Mouse (Mus musculus): ENCODE measurements around the gene Tbc1d13.

The Tbc1d13 gene

DNA sequence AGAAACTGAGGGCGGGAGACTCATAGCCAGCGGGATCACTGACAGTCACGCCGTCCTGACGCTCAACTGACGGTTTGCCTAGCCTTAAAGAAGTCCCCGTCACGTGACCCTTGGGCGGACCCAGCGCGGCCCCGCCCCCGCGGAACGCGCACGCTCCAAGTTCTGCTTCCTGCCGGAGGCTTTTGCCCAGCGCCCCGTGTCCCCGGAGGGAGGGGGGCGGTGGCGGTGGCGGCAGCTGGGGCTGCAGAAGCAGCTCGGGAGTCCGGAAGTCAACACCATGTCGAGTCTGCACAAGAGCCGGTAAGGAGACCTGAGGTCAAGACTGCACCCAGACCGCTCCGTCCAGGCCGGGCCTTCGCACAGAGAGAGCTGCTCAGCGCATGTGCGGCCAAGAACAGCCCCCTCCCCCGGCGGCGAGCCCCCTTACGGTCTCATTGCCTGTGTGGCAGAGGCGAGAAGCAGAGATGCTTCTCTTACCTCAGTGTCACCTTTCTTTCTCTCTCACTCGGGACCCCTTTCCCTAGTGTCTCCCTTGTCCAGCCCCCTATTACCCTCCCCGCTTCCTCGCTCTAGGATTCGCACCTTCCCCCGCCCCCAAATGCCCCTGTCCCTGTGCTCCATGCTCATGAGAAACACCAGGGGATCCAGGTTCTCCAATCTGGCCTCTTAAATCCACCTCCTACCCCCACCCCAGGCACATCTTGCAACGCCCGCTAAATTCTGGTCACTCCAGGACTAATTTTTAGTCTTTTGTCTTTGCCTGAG is at the start of gene Tbc1d13:
Gene Tbc1d13 (plus strand): TSS at position 134 of the 765 bp plus-strand sequence.
- in situ Hi-C loops (cut with MboI; ENCODE audit: unreplicated experiment in 2 of 2) = no loop called here

- in situ Hi-C loops (cut with MboI; ENCODE audit: unreplicated experiment in 2 of 2) = no loop called here
These were observed 49.4 kb upstream of the Tbc1d13 start for GRCm38 (mm10) chr2:30084113-30084512.

DNA sequence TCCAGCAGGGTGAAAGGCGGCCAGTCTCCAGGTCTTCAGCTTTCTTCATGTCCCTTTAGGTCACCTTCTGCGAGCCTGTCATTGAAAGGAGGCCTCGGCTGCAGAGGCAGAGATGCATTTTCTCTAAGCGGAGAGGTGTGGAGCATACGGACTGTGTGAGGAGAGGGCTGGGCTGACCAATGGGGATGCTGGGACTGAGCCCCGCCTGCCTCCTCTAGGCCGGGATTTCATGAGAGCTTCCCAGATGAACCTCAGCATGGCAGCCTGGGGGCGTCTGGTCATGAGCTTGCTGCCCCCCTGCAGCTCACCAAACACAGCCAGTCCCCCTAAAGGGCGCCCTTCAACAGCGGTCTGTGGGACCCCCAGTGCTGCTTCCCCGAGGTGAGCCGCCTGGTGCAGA is 48.9 kb upstream of the Tbc1d13 start:
- in situ Hi-C loops (cut with MboI; ENCODE audit: unreplicated experiment in 2 of 2) = no loop called here

- in situ Hi-C loops (cut with MboI; ENCODE audit: unreplicated experiment in 2 of 2) = no loop called here
These were observed 46.2 kb upstream of the Tbc1d13 start for GRCm38 (mm10) chr2:30087310-30087709.

- in situ Hi-C loops (cut with MboI; ENCODE audit: unreplicated experiment in 2 of 2) = no loop called here
These were observed 42.0 kb upstream of the Tbc1d13 start for GRCm38 (mm10) chr2:30091521-30091920.

- in situ Hi-C loops (cut with MboI; ENCODE audit: unreplicated experiment in 2 of 2) = no loop called here
These were observed 41.1 kb upstream of the Tbc1d13 start for GRCm38 (mm10) chr2:30092280-30092918.

DNA sequence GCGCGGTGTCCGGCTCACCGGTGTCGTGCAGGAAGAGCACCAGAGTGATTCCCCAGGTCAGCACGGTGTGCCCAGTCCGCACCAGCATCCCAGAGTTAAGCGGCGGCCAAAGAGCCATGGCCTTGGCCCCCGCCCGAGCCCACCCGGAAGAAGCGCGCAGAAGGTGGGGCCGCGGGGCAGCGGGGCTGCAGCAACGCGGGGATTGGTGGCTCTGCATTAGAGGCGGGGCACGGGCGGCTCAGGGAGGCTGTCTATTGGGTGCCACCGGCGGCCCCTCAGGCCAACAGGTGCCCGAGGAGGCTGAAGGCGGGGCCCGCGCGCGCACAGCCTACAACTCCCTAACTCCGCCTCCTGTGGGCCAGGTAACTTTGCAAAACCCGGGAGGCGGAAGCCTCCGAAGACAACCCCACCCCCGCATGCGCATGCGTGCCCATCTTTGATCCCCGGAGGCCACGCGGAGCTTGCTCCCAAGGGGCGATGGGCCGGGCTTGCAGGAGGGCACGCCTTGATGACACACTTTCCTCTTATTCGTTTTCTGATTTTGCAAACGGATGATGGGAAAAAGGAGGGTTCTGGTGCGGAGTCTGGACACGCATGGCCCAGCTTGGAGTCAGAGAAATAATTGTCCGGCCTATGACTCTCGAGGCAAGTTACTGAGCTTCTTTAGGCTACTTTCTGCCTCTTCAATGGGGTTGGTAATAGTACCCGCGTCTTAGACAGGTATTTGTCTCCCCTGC is 39.9 kb upstream of the Tbc1d13 start, which contains the start of gene Zdhhc12:
Gene Zdhhc12 (minus strand): TSS at position 178 of the 737 bp plus-strand sequence.
- in situ Hi-C loops (cut with MboI; ENCODE audit: unreplicated experiment in 2 of 2) = no loop called here

DNA sequence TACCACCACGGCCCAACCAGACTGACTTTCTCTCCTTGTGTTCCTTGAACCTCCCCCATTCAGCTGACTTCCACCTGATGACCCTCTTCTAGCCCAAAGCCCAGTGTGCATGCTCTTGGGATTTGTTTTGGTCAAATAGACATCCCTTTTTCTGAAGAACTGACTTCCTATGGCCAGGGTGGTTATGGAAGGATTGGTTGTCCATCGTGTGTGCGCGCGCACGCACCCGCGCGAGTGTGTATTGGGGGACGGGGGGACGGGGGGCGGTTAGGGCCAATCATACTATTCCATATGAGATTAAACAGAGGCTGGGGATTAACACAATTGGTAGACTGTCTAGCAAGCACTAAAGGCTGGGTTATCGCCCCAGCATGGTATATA is 39.3 kb upstream of the Tbc1d13 start:
- in situ Hi-C loops (cut with MboI; ENCODE audit: unreplicated experiment in 2 of 2) = no loop called here

GRCm38 (mm10) chr2:30095882-30096527 is 37.5 kb upstream of the Tbc1d13 start:
- in situ Hi-C loops (cut with MboI; ENCODE audit: unreplicated experiment in 2 of 2) = loop anchor here (5.0 kb wide), 1 partner anchor 54 kb away; no protein-coding TSS in a partner anchor

DNA sequence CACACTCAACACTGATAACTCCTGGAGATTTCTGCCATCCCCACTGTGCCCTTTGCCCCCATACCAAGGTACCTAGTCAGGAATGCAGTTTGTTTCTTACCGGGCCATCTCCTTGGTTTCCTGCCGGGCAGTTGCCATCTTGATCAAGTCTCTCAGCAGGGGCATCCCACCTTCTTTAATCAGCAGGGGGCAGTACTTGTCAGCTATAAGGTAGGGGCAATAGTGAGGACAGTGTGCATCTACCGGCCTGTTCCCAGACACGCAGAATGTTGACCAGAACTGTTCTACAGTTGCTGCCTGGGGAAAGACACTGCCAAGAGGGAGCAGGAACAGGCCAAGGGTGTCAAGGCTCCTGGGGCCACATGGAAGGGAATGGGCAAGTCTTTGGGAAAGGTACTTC is 33.3 kb upstream of the Tbc1d13 start:
- in situ Hi-C loops (cut with MboI; ENCODE audit: unreplicated experiment in 2 of 2) = loop anchor here in 1 of 2 experiments (10.0 kb wide), 1 partner anchor 175 kb away; no protein-coding TSS in a partner anchor

GRCm38 (mm10) chr2:30106364-30106763 is 27.2 kb upstream of the Tbc1d13 start:
- in situ Hi-C loops (cut with MboI; ENCODE audit: unreplicated experiment in 2 of 2) = loop anchor here (5.0 to 10.0 kb wide), 3 partner anchors 51 to 168 kb away; no protein-coding TSS in a partner anchor

- in situ Hi-C loops (cut with MboI; ENCODE audit: unreplicated experiment in 2 of 2) = loop anchor here (5.0 to 10.0 kb wide), 3 partner anchors 50 to 167 kb away; no protein-coding TSS in a partner anchor
These were observed 25.9 kb upstream of the Tbc1d13 start for GRCm38 (mm10) chr2:30107646-30108045.

DNA sequence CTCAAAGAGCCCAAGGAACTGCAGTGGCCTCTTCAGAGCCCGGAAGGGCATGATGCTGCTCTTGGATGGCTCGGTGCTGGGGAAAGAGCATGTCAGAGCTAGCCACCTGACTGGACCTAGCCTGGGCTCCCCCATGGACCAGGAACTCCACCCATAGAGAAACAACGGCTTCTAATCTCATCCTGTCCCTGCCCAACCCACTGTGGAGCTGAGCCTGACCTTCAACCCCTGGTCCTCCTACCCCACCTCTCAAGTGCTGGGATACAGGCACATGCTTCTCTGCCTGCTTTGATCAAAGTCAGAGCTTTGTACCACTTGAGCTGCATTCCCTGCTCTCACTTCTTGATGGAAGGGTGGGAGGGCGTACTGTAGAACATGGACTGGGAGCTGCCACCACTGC is 25.3 kb upstream of the Tbc1d13 start:
- in situ Hi-C loops (cut with MboI; ENCODE audit: unreplicated experiment in 2 of 2) = loop anchor here (5.0 to 10.0 kb wide), 3 partner anchors 49 to 167 kb away; no protein-coding TSS in a partner anchor

- in situ Hi-C loops (cut with MboI; ENCODE audit: unreplicated experiment in 2 of 2) = no loop called here
These were observed 22.0 kb upstream of the Tbc1d13 start for GRCm38 (mm10) chr2:30111500-30111899.

- in situ Hi-C loops (cut with MboI; ENCODE audit: unreplicated experiment in 2 of 2) = no loop called here
These were observed 21.0 kb upstream of the Tbc1d13 start for GRCm38 (mm10) chr2:30112564-30112963.

DNA sequence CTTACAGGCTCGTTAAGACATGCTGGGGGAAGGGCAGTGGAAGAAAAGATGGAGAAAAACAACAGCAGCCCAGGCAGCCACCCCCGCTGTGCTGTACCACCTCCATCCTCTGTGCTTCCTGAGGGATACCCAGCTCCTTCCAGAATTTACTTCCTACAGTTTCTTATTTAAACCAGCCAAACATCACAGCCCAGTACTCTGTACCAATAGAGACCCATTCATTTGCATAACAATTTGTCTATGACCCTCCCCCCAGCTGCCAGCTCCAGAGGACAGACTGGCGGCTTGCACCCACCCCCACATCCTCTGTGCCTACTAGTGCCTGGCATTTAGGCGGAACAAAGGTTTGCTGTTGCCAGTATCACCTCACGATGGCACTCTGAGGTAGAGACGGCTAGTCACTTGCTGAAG is 13.9 kb upstream of the Tbc1d13 start:
- in situ Hi-C loops (cut with MboI; ENCODE audit: unreplicated experiment in 2 of 2) = no loop called here

DNA sequence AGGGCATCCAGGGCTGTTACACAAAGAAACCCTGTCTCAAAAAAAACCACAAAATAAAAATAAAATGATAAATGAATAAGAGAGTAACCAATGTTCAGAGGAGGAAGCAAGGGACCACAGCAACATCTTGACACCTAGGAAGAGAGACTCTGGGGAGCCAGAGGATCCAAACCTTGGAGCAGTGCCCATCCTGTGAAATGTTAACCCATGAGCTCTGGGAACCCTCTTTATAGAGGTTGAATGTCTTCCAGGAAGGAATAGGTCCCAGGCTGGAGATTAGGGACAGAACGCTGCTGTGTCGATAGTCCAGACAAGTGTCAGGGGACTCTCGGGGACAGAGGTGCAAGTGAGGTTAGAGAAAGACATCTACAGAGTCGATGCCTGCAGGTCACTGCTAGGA is 13.3 kb upstream of the Tbc1d13 start:
- in situ Hi-C loops (cut with MboI; ENCODE audit: unreplicated experiment in 2 of 2) = no loop called here

DNA sequence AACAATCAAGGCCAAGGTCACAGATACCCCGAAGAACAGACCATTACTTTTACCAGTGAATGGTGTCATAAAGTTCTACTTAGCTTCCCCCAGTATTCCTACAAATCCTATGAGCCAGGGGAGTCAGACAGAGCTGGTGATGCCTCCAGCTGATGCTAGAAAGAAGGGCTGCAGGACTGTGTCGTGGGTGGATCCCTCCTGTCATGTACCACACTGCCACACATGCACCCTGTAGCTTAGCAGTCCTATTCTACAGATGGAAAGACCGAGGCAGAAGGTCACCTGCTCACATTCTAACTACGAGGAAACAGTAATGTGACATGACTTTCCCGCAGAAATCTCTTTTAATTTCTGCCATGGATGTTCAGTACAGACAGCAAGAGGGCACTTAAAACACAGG is 10.8 kb upstream of the Tbc1d13 start:
- in situ Hi-C loops (cut with MboI; ENCODE audit: unreplicated experiment in 2 of 2) = no loop called here

DNA sequence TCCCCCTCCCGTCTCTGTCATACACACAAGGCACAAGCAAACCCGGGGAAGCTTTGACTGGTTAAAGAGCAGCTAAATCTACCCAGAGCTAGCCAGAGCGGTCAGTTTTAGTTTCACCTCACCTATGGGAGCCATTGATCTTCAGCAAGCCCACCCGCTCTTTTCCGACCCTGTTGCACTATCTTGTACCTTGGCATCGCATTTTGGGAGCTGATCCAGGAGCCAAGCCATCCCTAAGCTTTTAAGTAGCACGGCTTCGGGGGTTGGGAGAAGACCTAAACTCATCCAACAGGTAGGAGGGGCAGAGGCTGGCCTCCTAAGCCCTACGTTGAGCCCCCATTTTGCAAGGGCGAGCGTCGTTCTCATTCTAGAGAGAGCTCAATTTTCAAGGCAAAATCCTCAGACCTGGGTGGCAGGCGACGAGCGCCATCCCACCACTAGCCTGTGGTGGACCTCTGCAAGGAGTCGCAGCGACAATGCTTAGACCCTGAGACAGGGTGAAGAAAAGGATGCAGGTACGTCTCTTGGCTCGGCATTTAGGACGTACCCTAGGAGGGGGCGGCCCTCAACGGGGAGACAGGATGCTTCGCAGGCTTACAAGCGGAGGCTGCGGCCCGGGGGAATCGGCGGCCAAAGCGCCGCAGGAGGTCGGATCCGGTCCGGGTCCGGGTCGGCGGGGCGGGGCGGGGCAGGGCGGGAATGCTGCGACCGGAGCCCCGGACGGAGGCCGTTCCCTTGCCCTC is 9.6 kb upstream of the Tbc1d13 start:
- in situ Hi-C loops (cut with MboI; ENCODE audit: unreplicated experiment in 2 of 2) = no loop called here

All from v-Abl transformed pro-B cells (cell line).